9 mouse cellular contexts compared by ENCODE assay signal in genomic region chr3:14889085-14889484, GRCm38 (mm10). TPM values are rescaled to one million over a fixed set of nuclear protein-coding genes. Genes with fewer than 3 reads are reported as not detected.
DNase-seq lines count a peak whose midpoint lies in the region; ATAC-seq and TF ChIP-seq lines count a peak whose summit lies in the region.
"Had no signal": no experiment of that assay in that cellular context is flagged by ENCODE, and none has a peak within 500 bp of the region (broad histone marks: within the 10 kb centered on the region; RNA-seq: fewer than 3 reads in every experiment).

No protein-coding gene starts in this region.

- no peak overlapping the region for H3K9ac ChIP-seq in hindbrain, embryonic 16.5 days (ENCODE audit: low read depth, low read length)
- 0 out of 2 replicates have a peak overlapping the region, but pooled peaks have one; percentile 1 for H3K9ac ChIP-seq in lung, postnatal 0 days (replicated peaks; ENCODE audit: low read depth)
- H3K9ac ChIP-seq in stomach, embryonic 15.5 days: no peak overlapping the region
- H3K9ac ChIP-seq: forebrain, embryonic 15.5 days had no signal

- WGBS in hindbrain, embryonic 16.5 days: 80% methylated on average over 2 of the region's 2 CpGs
- WGBS in hindbrain, embryonic 10.5 days: 60% methylated on average over 2 of the region's 2 CpGs
- WGBS in lung, postnatal 0 days: 23% methylated on average over 2 of the region's 2 CpGs
- WGBS in bone marrow, adult 2 months: 14% methylated on average over 2 of the region's 2 CpGs
- 70% methylated on average over 2 of the region's 2 CpGs for whole genome bisulfite sequencing in stomach, embryonic 15.5 days

- no peak for TF ChIP-seq POLR2A in bone marrow, adult 2 months (IDR thresholded peaks at IDR 0.05; ENCODE audit: borderline replicate concordance, control insufficient read depth, low read depth, low read length)

- H3K4me2 ChIP-seq in hindbrain, embryonic 16.5 days (ENCODE audit: low read length): peak overlapping the region; percentile 23; the same call in 1 of the 2 replicates
- peak overlapping the region; percentile 78 for H3K4me2 ChIP-seq in lung, postnatal 0 days (replicated peaks; ENCODE audit: low read depth, low read length)
- peak overlapping the region; percentile 12; the same call in 1 of the 2 replicates for H3K4me2 ChIP-seq in stomach, embryonic 15.5 days

- H3K4me1 ChIP-seq in hindbrain, embryonic 16.5 days (ENCODE audit: control insufficient read depth, insufficient read depth, low read depth, low read length): no peaks in the 10 kb centered on the region; the same call in 1 of the 2 replicates
- peaks cover 9% of the 10 kb centered on the region; the same call in 1 of the 2 replicates for H3K4me1 ChIP-seq in hindbrain, embryonic 10.5 days (replicated peaks)
- H3K4me1 ChIP-seq in lung, postnatal 0 days (ENCODE audit: insufficient read depth, low read depth, low read length): peaks cover 12% of the 10 kb centered on the region
- no peaks in the 10 kb centered on the region for H3K4me1 ChIP-seq in bone marrow, adult 2 months (ENCODE audit: control insufficient read depth, insufficient read depth, low read length)
- H3K4me1 ChIP-seq in stomach, embryonic 15.5 days: no peaks in the 10 kb centered on the region

- H3K9me3 ChIP-seq in hindbrain, embryonic 16.5 days (ENCODE audit: control insufficient read depth, low read length): no peaks in the 10 kb centered on the region
- H3K9me3 ChIP-seq in hindbrain, embryonic 10.5 days: no peaks in the 10 kb centered on the region
- no peaks in the 10 kb centered on the region for H3K9me3 ChIP-seq in lung, postnatal 0 days (ENCODE audit: low read length)
- no peaks in the 10 kb centered on the region for H3K9me3 ChIP-seq in stomach, embryonic 15.5 days
- H3K9me3 ChIP-seq: forebrain, embryonic 15.5 days had no signal

- H3K36me3 ChIP-seq in hindbrain, embryonic 16.5 days (ENCODE audit: control insufficient read depth, insufficient read depth, low read length): no peaks in the 10 kb centered on the region
- H3K36me3 ChIP-seq in hindbrain, embryonic 10.5 days: no peaks in the 10 kb centered on the region
- no peaks in the 10 kb centered on the region for H3K36me3 ChIP-seq in lung, postnatal 0 days (ENCODE audit: insufficient read depth, low read length)
- H3K36me3 ChIP-seq in stomach, embryonic 15.5 days: no peaks in the 10 kb centered on the region
- H3K36me3 ChIP-seq: forebrain, embryonic 15.5 days had no signal

- no peak overlapping the region; the same call in 1 of the 2 replicates for H3K27ac ChIP-seq in hindbrain, embryonic 16.5 days (ENCODE audit: low read depth, low read length)
- no peak overlapping the region for H3K27ac ChIP-seq in hindbrain, embryonic 10.5 days
- peak overlapping the region; percentile 71 for H3K27ac ChIP-seq in lung, postnatal 0 days (ENCODE audit: low read length)
- peak overlapping the region; percentile 86 for H3K27ac ChIP-seq in bone marrow, adult 2 months (ENCODE audit: control insufficient read depth, insufficient read depth, low read depth, low read length, poor library complexity)
- H3K27ac ChIP-seq in stomach, embryonic 15.5 days: no peak overlapping the region
- H3K27ac ChIP-seq: forebrain, embryonic 15.5 days had no signal

- no peaks in the 10 kb centered on the region for H3K27me3 ChIP-seq in hindbrain, embryonic 16.5 days (replicated peaks; ENCODE audit: control insufficient read depth, insufficient read depth, low read length)
- H3K27me3 ChIP-seq in hindbrain, embryonic 10.5 days (ENCODE audit: insufficient read depth, poor library complexity, severe bottlenecking): peaks cover 16% of the 10 kb centered on the region
- H3K27me3 ChIP-seq in lung, postnatal 0 days (replicated peaks; ENCODE audit: insufficient read depth, low read length): no peaks in the 10 kb centered on the region
- no peaks in the 10 kb centered on the region for H3K27me3 ChIP-seq in stomach, embryonic 15.5 days (replicated peaks)
- H3K27me3 ChIP-seq: forebrain, embryonic 15.5 days had no signal

- no peak overlapping the region for H3K4me3 ChIP-seq in hindbrain, embryonic 16.5 days (ENCODE audit: low read length)
- H3K4me3 ChIP-seq in hindbrain, embryonic 10.5 days: no peak overlapping the region
- peak overlapping the region; percentile 30; the same call in 1 of the 2 replicates for H3K4me3 ChIP-seq in lung, postnatal 0 days (ENCODE audit: low read depth, low read length)
- peak overlapping the region; percentile 70 for H3K4me3 ChIP-seq in bone marrow, adult 2 months (replicated peaks; ENCODE audit: control insufficient read depth, low read depth, low read length)
- peak overlapping the region; percentile 18 for H3K4me3 ChIP-seq in stomach, embryonic 15.5 days (replicated peaks)
- H3K4me3 ChIP-seq: forebrain, embryonic 15.5 days had no signal

- no peak for DNase-seq in hindbrain, embryonic 10.5 days (ENCODE audit: low spot score)
- DNase-seq in lung, postnatal 0 days (ENCODE audit: low spot score): peak; percentile 37
- no peak for DNase-seq in lung, adult 18-20 months
- no peak for DNase-seq in adrenal gland, postnatal 4 days (ENCODE audit: low spot score in 2 of 2)

- no peak for TF ChIP-seq EP300 in lung, postnatal 0 days (IDR thresholded peaks at IDR 0.05)

- no peak for TF ChIP-seq CTCF in lung, postnatal 0 days (IDR thresholded peaks at IDR 0.05)
- no peak for TF ChIP-seq CTCF in bone marrow, adult 2 months (IDR thresholded peaks at IDR 0.05; ENCODE audit: control insufficient read depth, insufficient read depth, low read length)

- no peak for ATAC-seq in hindbrain, embryonic 16.5 days
- no peak for ATAC-seq in lung, postnatal 0 days
- ATAC-seq in stomach, embryonic 15.5 days (ENCODE audit: insufficient read depth, low FRiP score, low read depth): no peak
- ATAC-seq: forebrain, embryonic 15.5 days; inflammation-experienced regulatory T-cells, adult 6 months had no signal

RNA-seq across cellular contexts. Expression of gene Car2, which starts 3.0 kb away (rescaled TPM):
- polyA plus RNA-seq in hindbrain, embryonic 16.5 days (2015; fragmentation: Nextera tagmentation; extraction: Ambion mirVana): 52.2 and 65.5 TPM in 2 replicates
- 84.6 and 101 TPM in 2 replicates for polyA plus RNA-seq in hindbrain, embryonic 10.5 days (2016; fragmentation: Nextera tagmentation; extraction: Ambion mirVana)
- 358 and 359 TPM in 2 replicates for polyA plus RNA-seq in lung, postnatal 0 days (2015; fragmentation: Nextera tagmentation; extraction: Ambion mirVana)
- 455 and 1,276 TPM in 2 replicates for polyA plus RNA-seq in bone marrow, adult 2 months (2011; ENCODE audit: insufficient read depth, insufficient read length, low replicate concordance, missing spikeins)
- 145 and 287 TPM in 2 replicates for polyA plus RNA-seq in stomach, embryonic 15.5 days (2015; fragmentation: Nextera tagmentation; extraction: Ambion mirVana)
- total RNA-seq in adrenal gland, postnatal 4 days (2021): 10 to 100 TPM; 47.1 to 65.0 TPM

RNA-seq across cellular contexts. Expression of gene Car3, which starts 25.8 kb away (rescaled TPM):
- polyA plus RNA-seq in hindbrain, embryonic 16.5 days (2015; fragmentation: Nextera tagmentation; extraction: Ambion mirVana): 3.3 and 14.8 TPM in 2 replicates
- 2.0 and 3.7 TPM in 2 replicates for polyA plus RNA-seq in hindbrain, embryonic 10.5 days (2016; fragmentation: Nextera tagmentation; extraction: Ambion mirVana)
- polyA plus RNA-seq in lung, postnatal 0 days (2015; fragmentation: Nextera tagmentation; extraction: Ambion mirVana): 0.13 and 0.14 TPM in 2 replicates
- polyA plus RNA-seq in bone marrow, adult 2 months (2011; ENCODE audit: insufficient read depth, insufficient read length, low replicate concordance, missing spikeins): 19.2 and 25.4 TPM in 2 replicates
- polyA plus RNA-seq in stomach, embryonic 15.5 days (2015; fragmentation: Nextera tagmentation; extraction: Ambion mirVana): 9.5 and 18.3 TPM in 2 replicates
- 100 to 1,000 TPM; 819 to 922 TPM for total RNA-seq in adrenal gland, postnatal 4 days (2021)
- polyA plus RNA-seq: inflammation-experienced regulatory T-cells, adult 6 months had no signal

Comparison
In these comparisons a context has a peak if more than half of its experiments do, and no peak if none do; other contexts are left out.
1. H3K27ac ChIP-seq: peak in lung, postnatal 0 days (single experiment) and bone marrow, adult 2 months (single experiment); none in hindbrain, embryonic 16.5 days (single experiment), hindbrain, embryonic 10.5 days (single experiment) and stomach, embryonic 15.5 days (single experiment).
2. H3K4me2 ChIP-seq: peak in every context shown above with its lines; median percentile 78 in lung, postnatal 0 days; 23 in hindbrain, embryonic 16.5 days; 12 in stomach, embryonic 15.5 days.
3. H3K4me3 ChIP-seq: peak in lung, postnatal 0 days (single experiment), bone marrow, adult 2 months (single experiment) and stomach, embryonic 15.5 days (single experiment); none in hindbrain, embryonic 16.5 days (single experiment) and hindbrain, embryonic 10.5 days (single experiment).